Mouse (Mus musculus) testis, adult 2 months (tissue): ENCODE measurements at regions not wholly inside any gene's neighbourhood (a gene's known extent, or its start where the extent isn't known, plus 50 kb on each side); places are given as distances from the start of the nearest gene placed in this dataset.

ENCODE experiments used
- CTCF ChIP-seq: fragments of 200-500 bp; IDR thresholded peaks from 2 replicates; pipeline ENCODE4 v1.5.1; 2012; ENCODE audit warnings: low read depth, mild to moderate bottlenecking, inconsistent platforms, low read length, moderate library complexity; ENCODE audit not compliant: control insufficient read depth, insufficient read depth, insufficient replicate concordance
- POLR2A ChIP-seq: fragments of 200-500 bp; IDR thresholded peaks from 2 replicates; pipeline ENCODE4 v1.6.1; 2012; ENCODE audit warnings: low read depth, mild to moderate bottlenecking, inconsistent platforms, low read length, moderate library complexity; ENCODE audit not compliant: control insufficient read depth

DNA sequence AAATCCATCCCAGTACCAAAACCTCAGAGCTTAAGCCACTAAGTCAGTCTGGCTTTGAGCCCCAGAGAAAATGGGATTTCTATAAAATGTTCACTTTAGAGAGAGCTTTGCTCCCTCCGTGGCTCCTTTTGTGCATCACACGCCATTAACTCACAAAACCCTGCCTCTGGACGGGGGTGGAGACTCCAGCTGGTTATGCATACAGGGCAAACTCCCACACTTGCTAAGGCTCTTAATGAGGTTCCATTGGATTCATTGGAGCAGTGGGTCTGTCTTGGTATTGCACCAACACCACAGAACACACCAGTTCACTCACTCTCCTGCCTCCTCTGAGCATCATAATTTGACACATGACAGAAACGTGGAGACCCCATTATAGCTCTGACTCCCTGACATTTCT is 311.8 kb downstream of the Icos start:
- no peak for TF ChIP-seq POLR2A
- no peak for TF ChIP-seq CTCF
